Mouse (Mus musculus) layer of hippocampus, postnatal 10 days (tissue): Measurements from ENCODE around the gene Tspyl1. TPM values are rescaled to one million over a fixed set of nuclear protein-coding genes. Genes with fewer than 3 reads are reported as not detected.
A peak's percentile ranks its signal among the peaks of the same experiment; 100 is the strongest.
"Not testable (repeated sequence)": the region's sequence is repeated elsewhere in the genome, so short reads cannot be mapped to it uniquely, and the experiment has no call there.

Experiments used
- DNase-seq, 2 experiments: peaks; one replicate each; pipeline ENCODE4 v3.0.0; 2021; ENCODE audit warnings: low spot score in 2 of 2
- long read RNA-seq: library from polyadenylated mRNA; stranded (forward); transcript quantifications from one replicate; pipeline ENCODE4 v2.0.0, GENCODE M21; 2023
- total RNA-seq, 2 experiments: library from RNA; stranded (reverse); gene quantifications; 2 replicates each; pipeline ENCODE4 v1.2.3; 2021

Gene Tspyl1
- total RNA-seq: 100 to 1,000 TPM in 1 of 2 experiments, 10 to 100 TPM in 1; 97.2 to 102 TPM
- long read RNA-seq, transcript Tspyl1-201 (1 exons, 3,086 nt): major isoform, 120 of 121 reads
- long read RNA-seq, partial matches to known transcripts: 0 of 121 reads
- long read RNA-seq, other reads (novel, unspliced or antisense): 1 of 121 reads

DNA sequence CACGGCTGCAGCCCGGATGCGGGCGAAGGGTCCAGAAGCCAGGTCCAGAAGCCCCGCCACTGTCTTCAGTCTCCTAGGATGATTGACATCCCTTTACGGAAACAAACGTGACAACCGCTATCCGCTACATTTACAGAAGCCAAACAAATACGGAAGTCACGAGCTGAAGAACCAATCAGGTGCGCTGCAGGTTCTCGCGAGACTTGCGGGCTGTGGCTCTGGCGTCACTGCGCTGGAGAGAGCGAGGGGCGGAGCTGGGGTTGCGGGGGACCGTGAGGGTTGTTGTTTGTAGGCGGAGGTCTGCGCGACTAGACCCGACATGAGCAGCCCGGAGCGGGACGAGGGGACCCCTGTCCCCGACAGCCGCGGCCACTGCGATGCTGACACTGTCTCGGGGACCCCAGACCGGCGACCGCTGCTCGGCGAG, at the start of gene Tspyl1:
TSS of gene Tspyl1 (plus strand) at position 229 of the 427 bp plus-strand sequence.
- peak; percentile 97 to 98 for DNase-seq

DNA sequence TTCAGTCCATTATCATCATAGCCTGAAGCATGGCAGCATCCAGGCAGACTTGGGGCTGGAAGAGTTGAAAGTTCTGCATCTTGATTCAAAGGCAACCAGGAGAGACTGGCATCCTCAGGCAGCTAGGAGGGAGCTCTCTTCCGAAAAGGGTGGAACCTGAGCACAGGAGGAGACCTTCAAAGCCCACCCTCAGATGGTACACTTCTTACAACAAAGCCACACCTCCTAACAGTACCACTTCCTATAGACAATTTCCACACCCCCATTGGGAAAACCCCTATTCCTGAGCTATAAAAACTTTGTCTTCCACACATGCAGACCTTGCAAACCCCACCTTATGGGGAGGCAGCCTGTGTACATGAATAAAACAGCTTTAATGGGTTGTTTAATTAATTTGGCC, 48.6 kb upstream of the Tspyl1 start:
- DNase-seq: no peak

DNA sequence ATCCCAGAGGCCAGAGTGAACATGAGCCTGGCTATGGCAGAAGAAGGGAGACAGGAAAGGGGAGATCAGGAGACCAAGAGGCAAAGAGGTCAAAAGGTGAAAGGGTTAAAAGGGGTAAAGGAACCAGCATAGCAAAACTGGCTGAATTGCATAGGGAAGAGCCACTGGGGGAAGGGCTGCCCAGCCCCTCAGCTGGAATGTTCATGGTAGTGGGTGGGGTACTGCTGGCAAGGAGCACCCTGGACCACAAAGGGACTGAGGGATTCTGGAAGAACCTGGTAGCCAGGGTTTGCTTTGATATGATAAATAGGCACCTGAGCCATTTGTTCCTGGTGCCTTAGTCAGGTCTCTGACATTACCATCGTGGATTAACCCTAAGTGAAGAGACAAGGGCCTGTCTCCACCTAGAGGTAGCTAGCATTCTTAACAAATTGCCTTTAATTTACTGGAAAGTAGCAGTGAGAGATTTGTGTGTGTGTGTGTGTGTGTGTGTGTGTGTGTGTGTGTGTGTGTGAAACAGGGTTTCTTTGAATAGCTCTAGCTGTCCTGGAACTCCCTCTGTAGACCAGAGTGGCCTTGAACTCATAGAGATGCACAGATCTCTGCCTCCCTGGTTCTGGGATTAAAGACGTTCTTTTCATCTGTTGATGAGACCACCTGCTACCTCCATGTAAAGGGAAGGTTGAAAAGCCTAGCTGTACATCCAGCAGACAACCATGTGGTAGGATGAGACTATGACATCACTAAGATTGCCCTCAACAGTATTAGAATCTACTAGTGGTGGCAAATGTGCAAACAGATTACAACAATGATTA, 47.9 kb upstream of the Tspyl1 start:
- DNase-seq: no peak

DNA sequence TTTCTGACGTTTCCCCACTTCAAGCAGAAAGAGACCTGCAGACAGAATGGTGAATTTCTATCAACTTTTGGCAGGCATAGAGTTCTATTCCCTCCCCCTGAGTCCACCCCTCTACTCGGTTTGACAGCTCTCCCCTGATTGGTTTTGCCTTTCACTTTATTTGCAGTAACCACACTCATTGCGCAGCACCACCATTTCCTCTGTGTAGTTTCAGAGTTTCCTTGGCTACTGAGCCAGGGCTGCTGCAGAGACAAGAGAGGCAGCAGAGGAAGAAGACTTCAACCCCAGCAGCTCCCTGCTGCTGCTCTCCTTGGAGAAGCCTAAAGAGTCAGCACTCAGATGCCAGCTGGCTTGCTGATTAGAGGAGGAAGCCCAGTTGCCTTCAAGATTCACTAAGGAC, 46.6 kb upstream of the Tspyl1 start:
- DNase-seq: no peak

DNA sequence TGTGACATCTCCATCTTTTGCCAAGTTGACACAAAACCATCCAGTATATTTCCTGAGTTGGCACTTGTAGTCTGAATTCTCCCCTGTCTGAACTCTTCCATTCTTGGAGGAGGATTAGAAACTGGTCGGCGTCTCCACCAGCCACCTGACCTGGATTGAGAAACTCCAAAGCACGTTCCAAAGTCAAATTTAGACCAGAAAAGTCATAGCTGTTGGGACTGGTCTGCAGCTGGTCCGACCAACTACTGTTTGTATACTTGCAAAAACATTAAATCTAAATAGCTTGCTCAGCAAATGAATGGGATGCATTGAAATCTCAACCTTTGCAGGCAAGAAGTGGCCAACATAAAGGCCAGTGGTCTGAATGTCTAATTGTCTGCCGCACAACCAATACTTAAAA, 45.4 kb upstream of the Tspyl1 start:
- DNase-seq: no peak

DNA sequence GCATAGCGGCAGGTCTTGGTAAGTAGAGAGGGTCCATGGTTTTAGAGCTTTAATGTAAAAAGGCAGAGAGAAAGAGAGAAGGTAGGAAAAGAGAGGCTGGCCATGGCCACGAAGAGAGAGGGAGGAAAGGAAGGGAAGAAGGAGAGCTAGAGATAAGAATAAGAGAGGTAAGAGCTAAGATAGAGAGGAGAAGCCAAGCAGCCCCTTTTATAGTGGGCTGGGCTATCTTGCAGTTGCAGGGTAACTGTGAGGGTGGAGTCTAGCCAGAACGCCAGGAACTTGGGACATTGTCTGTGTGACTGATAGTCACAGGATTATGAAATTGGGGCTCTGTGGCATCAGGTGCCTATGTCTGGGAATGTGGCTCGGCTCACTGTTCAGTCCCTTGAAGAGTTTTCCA, 43.5 kb upstream of the Tspyl1 start:
- no peak for DNase-seq

DNA sequence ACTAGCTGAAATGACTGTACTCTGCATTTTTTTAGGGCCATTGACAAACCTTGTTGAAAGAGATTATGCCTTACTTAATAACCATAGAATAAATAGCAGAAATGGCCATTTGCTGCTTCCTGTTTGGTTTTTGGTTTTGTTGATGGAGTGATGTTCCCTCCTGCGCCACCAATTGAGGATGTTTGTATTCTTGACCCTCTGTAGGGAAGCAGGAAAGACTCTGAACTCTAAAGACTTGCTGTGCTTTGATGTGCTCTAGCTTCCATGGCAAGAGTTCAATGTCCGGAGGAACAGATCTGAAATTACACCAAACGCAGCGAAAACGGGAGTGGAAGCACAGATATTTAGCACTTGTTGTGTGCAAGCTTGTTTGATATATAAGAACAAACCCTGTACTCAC, 37.2 kb upstream of the Tspyl1 start:
- no peak for DNase-seq

DNA sequence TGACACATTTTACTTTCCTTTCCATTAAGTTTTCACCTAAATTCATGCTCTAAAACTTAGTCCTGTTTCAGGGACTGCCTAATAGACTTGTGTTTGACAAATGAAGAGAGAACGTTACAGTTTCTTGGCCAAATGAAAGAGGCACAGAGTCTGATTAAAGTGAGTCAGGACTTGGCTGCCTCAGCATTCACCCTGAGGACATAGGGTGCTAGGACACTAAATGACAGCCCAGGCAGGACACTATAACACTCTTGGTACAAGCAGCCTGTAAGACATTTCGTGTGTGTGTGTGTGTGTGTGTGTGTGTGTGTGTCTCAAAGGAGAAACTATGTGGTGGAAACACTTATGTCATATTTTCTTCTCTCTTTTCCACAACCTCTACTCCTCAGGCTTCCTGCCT, 35.9 kb upstream of the Tspyl1 start:
- DNase-seq: no peak

DNA sequence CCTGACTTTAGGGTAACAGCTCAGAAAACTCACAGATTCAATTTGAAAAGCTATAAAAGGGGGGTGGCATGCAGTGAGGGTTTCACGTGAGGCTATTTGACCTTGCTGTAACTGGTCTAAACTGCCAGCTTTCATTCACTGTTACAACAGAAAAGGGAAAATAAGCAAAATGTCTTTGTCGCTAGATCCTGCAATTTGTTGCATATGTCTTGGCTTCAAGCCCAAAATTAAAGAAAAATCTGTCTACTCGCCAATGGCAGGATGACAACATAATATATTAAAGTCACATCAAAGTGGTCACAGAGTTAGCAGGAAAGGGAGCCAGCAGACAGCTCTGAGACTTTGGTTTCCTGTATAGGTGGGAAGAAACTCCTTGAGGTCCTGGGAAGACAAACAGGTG, 34.2 kb upstream of the Tspyl1 start:
- no peak for DNase-seq

DNA sequence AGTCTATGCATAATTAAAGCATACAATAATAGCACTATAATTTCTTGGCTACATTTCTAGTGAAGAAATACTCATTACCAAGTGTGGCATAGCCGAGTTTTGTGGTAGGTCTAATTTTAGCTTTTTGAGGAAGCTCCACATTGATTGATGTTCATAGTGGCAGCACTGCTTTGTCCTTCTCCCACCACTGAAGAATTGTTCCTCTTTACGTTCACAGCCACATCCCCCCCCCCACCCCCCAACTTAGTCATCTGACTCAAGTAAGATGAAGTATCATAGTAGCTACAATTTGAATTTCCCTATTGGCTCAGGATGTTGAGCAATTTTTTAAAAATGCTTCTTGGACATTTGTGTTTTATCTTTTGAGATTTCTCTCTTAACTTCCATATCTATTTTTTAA, 32.4 kb upstream of the Tspyl1 start:
- no peak for DNase-seq

DNA sequence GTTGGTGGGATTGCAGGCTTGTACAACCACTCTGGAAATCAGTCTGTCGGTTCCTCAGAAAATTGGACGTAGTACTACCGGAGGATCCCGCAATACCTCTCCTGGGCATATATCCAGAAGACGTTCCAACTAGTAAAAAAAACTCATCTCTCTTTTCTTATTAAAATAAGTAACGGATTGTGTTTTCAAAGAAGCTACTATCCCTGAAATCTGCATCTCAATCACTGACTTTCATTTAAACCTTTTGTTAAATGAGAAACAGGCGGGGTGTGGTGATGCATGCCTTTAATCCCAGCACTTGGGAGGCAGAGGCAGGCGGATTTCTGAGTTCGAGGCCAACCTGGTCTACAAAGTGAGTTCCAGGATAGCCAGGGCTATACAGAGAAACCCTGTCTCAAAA, 29.2 kb upstream of the Tspyl1 start:
- not testable (repeated sequence) for DNase-seq

DNA sequence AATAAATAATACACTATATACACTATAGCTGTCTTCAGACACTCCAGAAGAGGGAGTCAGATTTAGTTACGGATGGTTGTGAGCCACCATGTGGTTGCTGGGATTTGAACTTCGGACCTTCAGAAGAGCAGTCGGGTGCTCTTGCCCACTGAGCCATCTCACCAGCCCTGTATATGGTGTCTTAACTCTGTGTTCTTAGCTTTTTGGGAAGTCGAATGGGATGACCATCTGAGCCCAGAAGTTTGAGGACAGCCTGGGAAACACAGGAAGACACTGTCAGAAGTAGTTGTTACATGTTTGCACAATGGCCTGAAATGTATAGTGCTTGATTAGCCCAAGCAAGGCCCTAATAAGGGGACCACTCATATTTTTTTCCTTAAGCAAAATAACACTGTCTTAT, 16.9 kb upstream of the Tspyl1 start:
- no peak for DNase-seq

DNA sequence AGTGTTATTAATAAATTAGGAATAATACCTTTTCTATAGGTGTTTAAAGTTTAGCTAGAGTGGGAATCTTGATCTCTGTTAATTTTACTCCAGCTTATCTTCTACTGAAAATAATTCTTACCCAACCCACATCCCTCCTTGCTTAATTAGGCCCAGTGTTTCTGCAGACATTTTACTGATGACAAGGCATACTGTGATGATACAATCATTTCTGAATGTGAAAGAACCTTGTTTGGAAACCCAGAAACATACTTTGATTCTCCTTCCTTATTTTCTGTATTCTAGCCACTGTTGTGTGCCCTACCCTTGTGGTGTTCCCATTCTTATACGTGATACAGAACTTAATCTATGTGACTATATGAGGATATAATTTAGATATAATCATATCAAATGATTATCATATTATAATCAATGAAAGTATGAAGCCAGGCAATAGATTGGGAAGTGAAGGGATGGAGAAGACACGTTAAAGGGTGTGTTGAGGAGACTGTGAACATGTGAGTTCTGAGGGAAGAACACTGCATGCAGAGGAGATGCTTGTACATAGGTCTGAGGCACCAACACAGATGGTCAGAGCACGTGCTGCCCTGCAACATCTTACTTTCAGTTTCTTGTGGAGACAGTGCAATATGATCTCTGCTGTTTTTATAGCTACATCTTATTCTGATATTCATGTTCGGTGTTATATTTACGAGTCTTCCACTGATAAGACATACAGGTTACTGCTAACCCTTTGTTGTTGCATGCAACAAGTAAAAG, 14.5 kb upstream of the Tspyl1 start:
- no peak for DNase-seq

DNA sequence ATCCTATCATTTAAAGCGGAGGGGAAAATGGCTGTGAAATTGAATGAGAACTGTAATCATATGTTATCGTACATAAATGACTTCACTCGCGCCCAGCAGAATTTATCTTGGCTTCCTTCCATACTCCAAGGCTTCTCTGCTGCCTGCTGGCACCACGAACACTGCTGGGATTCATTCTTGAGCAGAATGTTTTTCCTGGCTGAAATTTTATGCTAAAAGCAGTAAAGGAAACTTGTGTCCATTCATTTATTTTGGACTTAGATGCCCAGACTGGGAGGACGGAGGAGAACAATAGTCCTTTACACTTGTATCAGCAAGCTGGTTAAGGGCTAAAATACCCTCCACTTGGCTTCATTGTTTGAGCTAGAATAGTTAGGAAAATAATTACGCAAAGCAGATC, 10.3 kb upstream of the Tspyl1 start:
- peak in 1 of 2 experiments; percentile 16 for DNase-seq

DNA sequence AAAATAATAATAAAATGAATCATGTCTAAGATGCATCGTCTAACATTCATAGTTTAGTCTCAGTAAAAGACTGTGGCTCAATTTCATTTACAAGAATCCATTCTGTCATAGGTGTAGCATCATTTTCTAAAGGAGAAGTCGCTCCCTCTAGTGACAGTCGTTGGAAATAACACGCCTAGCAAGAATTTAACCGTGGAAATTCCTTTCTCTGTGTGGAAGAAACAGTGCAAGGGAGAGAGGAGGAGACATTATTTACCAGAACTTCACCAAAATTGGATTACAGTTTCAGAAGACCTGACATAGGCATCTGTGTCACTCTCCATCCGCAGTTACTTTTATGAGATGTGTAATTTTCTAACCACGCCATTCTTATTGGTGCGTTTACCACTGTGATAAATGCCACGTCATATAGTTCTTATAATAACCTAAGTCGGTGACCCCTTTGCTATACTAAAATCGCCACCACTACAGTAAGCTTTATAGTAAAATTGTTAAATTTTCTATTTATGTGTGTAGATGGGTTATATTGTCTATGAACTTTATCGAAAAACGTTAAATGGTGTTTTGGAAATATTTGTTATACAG, 1.3 kb upstream of the Tspyl1 start:
- DNase-seq: peak; percentile 52 to 59

DNA sequence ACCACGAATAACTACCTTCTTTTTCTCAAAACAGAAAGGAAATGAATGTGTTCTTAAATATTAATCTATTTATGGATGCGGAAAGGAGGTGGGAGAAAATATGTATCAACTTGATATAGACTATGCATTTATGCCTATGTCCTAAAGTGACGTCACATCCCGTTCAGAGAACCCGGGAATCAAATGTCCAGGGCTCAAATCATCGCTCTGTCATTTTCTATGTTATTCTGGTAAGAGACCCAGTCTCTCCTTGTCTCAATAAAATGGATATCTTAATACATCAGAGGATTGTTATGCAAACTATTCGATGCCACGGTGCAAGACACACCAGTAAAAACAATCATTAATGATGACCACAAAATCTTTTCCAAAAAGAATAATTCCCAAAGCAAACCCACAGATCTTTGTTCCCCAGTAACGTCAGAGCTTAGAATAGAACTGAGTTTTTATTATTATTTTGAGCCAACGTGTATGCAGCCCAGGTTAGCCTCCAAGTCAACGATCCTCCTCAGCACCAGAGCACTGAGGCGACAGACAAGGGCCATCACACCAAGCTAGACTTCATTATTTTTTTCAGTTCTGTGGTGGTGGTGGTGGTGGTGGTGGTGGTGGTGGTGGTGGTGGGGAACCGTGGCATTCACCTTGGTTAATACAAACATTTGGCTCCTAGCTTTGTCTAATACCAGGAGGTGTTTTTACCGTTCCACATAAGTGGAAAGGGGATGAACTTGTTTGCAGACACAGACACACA, 604 bp upstream of the Tspyl1 start:
- peak in 1 of 2 experiments; percentile 14 for DNase-seq

DNA sequence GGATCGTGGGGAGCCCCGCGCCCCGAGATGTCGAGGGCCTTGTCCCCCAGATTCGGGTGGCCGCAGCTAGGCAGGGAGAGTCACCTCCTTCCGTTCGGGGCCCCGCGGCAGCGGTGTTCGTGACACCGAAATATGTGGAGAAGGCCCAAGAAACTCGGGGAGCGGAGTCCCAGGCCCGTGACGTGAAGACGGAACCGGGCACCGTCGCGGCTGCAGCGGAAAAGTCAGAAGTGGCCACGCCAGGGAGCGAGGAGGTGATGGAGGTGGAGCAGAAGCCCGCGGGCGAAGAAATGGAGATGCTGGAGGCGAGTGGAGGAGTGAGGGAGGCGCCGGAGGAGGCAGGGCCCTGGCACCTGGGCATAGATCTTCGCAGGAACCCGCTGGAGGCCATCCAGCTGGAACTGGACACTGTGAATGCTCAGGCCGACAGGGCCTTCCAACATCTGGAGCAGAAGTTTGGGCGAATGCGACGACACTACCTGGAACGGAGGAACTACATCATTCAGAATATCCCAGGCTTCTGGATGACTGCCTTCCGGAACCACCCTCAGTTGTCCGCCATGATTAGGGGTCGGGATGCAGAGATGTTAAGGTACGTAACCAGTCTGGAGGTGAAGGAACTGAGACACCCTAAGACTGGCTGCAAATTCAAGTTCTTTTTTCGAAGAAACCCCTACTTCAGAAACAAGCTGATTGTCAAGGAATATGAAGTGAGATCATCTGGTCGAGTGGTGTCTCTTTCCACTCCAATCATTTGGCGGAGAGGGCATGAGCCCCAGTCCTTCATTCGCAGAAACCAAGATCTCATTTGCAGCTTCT, 639 bp downstream of the Tspyl1 start:
- peak in 1 of 2 experiments; percentile 68 for DNase-seq

DNA sequence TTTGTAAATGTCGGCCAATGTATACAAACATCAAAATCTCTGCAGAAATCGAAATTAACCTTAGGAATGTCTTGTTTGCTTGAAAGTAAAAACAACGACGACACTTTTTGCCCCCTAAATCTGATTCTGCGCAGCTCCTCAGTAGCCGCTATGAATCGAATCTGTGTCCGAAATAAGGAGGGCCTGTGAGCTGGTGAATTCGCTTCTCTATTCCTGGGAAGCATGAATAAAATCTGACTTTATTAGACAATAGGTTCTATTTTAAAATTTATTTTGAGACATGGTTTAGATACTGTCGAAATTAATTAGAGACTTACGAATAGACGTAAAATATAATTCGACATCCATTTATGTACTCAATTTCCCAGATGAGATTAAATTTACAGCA, 14.9 kb downstream of the Tspyl1 start:
- DNase-seq: no peak

DNA sequence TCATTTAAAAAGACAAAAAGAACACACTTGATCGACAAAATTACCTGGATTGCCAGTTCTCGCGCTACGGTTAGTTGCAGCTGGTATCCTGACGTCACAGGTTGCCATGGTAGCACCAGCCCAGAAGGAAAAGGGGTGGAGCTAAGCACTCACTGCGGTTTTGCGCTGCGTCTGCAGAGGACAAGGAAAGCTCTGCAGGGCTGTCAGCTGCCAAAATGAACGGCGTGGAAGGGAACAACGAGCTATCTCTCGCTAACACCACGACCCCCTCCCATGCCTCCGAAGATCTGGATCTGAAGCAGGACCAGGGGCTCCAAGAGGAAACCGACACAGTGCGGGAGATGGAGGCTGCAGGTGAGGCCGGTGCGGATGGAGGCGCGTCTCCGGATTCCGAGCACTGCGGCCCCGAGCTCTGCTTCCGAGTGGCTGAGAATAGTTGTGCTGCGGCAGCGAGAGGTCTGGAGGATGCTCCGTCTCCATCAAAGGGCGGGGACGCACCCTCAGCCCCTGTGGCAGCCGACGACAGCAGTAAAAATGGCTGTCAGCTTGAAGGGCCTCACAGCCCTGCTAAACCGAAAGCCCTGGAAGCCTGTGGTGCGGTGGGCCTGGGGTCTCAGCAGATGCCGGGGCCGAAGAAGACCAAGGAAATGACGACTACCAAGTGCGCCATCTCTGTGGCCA, 15.4 kb downstream of the Tspyl1 start, which contains the start of gene Tspyl4:
TSS of gene Tspyl4 (plus strand) at position 144 of the 681 bp plus-strand sequence.
- DNase-seq: peak; percentile 93 to 94
